Mouse (Mus musculus): ENCODE data around the gene Slc30a1.

Slc30a1 gene

DNA sequence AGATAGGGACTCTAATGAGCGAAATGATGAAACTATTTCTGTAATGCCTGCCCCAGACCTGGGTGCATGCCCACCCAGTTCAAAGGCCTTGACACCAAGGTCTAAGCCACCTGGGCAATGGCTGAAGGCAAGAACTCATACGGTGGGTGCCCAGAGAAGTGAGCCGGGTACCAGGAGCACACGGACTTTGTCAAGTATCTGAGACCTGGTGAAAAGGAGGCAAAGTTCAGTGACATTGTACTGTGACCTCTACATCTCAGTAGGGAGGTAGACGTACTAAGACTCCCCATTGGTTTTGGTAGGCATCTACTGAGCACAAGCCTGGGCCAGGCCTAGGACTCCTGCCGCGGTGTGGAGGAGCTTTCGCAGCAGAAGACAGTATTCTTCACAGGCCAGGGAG, 38.8 kb downstream of the Slc30a1 start:
- DNase-seq (ENCODE audit: low read depth, low spot score), result no peak

DNA sequence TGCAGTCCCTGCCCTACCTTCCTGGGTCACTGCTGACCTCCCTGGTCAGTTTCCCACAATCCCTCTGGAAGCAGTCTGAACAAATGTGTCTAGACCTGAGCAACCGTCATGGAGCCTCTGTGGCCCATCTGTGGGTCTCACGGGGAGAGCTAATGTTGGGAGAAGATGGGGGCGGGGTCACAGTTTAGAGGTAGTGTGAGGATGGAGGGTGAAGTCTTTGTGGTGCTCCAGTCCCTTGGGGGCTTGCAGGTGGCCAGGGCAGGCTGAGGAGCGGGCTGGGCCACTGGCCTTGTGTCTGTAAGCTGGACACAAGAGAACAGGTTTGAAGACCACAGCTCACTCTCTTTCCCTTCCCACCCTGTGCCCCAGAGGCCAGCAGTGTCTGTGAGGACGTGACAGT, 39.2 kb downstream of the Slc30a1 start:
- DNase-seq (ENCODE audit: low read depth, low spot score), result no peak

DNA sequence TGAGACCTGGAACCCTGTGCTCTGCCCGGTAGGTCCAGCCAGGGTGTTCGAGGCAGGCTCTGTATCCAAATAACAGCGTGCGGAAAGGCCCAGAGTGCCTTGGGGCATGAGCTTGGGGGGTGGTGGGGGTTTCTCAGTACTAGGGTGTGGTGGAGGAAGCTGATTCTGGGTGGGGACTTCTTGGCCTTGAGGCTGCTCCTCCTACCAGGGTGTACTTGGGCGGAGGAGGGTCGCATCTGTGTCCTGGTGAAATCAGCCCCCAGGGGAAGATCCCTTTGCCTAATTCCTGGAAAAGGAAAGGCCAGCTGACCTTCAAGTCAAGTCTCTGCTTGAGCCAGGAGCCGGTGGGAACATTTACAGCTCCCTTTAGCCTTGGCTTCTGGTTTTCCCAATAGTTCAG, 39.7 kb downstream of the Slc30a1 start:
- DNase-seq (ENCODE audit: low read depth, low spot score), result no peak

DNA sequence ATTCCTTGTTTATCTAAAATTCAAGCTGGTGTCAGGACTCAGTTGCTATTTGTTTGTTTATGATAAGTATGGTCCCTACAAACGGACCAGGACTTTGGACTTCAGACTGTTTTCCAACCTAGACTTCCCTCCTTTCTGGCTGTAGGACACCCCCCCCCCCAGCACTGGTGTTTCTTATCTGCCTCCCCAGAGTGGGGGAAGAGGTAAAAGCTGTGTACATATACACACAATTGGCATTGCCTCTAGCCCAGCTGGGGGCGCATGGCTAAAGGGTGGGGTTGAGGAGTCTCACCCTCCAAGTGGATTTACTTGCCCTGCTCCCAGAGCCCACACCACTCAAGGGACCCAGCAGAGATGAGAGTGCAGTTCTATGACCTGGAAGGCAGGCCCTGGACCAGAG, 40.3 kb downstream of the Slc30a1 start:
- no peak for DNase-seq (ENCODE audit: low read depth, low spot score)

DNA sequence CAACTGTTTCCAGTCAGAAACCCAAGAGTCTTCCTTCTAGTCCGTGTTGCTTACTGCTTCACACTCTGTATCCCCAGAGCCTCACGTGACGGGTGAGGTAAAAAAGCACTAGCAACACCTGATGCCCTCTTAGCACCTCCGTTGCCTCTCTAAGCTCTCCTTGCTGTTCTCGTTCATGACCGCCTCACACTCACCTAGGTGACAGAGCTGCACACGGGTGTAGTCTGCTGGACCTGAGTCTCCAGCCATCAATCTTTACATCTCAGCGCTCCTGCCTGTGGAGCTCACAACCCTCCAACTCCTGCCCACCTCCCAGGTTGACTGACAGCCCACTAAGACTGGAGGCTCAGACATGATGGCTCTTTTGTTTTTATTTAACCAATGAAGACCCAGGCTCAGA, 41.2 kb downstream of the Slc30a1 start:
- no peak for DNase-seq (ENCODE audit: low read depth, low spot score)

DNA sequence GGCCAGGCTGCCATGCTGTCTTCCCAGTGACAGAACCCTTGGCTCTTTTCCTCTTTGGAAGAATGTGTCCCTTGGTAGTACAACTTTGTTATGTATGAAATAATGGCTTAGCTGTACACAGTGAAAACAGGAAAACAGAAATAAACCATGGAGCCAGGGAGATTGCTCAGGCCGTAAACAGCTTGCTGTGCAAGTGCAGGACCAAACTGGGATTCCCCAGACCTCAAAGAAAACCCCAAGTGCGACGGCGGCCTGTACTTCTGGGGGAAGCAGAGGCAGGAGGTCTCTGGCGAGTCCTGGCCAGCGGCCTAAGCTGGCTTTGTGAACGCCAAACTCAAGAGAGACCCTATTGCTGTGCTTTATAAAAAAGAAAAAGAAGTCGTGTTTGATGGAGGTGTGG, 42.0 kb downstream of the Slc30a1 start:
- no peak for DNase-seq (ENCODE audit: low read depth, low spot score)

DNA sequence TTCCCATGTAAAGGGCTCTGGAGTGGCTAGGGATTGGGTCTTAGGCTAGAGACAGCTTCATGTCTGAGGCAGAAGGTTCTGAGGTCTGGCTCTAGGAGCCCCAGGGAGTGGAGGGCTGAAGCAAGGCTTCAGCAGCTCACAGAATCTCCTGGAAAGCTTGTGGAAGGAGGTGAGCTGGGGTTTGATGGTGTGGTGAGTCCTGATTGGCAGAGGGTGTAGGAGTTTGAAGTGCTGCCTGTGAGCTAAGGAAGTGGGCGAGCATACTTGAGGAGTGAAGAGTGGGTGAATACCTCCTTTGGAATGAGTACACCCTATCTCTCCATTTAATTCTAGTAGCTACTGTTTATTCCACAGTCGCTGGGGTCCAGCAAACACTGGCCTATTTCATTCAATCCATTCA, 44.0 kb downstream of the Slc30a1 start:
- peak; percentile 77 for DNase-seq (ENCODE audit: low read depth, low spot score)

DNA sequence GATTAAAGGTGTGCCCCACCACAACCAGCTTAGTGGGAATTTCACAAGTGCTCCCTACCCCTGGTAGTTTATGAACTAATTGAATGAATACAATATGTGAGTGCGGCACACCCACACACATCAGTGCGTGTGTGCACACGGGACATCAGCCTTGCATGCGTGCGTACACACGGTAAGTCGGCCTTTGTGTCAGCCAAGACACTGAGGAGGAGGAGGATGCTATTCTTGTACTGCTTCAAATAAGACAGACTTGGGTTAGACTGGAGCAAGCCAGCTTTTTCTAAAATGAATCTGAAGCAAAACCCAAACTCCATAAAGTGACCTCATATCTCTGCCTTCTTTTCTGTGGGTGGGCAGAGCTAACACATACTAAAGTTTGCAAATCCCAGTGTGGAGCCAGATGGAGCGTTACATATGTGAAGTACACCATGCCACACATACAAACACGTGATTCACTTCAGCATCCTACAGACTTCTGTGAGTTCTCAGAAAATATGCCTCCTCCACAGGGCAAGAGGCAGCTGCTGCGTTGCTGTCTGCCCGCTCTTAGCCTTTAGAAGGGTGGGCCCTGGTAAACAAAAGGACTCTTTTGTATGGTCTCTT, 46.3 kb downstream of the Slc30a1 start:
- DNase-seq (ENCODE audit: low read depth, low spot score), result peak; percentile 91

DNA sequence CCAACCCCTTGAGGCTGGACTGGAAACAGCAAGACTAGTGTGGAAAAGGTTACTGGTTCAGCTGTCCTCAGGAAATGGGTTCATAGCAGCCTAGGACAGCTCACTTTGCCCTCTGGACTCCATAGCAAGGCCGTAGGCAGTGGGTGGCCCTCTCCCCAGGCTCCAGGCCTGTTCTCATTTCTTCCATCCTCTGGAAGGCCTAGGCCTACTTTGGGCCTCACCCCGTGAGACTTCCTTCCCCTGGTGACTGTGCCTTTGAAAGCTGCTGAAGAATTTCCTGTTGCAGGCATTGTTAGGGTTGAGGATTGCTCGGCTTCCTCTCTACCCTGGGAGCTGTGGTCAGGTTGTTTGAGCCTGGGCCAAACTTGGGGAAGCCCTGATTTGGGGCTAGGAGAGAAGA, 48.5 kb downstream of the Slc30a1 start:
- no peak for DNase-seq (ENCODE audit: low read depth, low spot score)

DNA sequence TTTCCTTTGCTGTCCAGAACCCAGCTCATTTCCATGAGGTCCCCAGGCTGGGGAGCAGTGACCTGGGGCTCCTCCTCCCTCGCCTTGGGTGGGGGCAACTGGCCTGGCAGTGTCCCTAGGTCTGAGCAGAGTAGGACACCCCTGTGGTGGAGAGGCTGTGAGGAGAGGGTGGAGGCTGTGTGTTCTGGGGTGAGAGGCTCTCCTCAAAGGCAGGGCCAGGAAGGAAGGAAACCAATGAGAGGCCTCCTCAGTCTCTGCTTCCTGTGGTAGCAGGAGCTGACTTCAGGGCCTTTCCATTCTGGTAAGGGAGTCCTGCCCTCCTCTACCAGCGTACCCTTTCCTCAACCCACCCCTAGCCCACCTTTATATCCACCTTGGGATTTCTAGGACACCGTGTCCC, 49.7 kb downstream of the Slc30a1 start:
- no peak for DNase-seq (ENCODE audit: low read depth, low spot score)

DNA sequence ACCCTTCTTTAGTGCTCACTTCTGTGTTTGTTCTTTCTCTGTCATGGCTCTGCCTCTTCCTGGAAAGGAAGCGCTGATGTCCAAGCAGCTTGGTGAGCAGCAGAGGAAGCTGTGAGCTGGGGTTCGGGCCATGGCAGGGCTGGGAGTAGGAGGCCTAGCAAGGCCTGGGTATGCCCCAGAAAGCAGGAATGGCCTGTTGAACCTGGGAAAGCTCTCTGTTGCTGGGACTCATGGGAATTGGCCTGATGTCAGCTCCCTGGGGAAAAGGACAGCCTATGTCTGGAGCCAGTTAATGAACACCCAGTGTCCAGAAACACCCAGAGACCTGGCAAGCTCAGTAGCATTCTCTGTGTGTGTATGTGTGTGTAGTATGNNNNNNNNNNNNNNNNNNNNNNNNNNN, 50.3 kb downstream of the Slc30a1 start:
- DNase-seq (ENCODE audit: low read depth, low spot score), result no peak

DNA sequence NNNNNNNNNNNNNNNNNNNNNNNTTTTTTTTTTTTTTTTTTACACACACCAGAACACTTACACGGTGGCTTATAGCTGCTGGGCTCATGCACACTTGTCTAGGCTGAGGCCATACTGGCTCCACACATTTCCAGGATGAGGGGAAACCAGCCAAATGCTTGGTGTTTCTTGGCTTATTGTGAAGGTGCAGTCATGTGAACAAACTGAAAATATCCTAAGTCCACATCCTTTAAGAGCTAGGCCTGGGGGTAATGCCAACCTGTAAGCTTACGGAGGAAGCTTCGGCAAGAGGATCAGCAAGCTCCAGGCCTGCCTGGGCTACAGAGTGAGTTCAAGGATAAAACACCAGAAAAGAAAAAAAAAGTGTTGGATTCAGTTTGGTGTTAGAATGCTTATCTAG, 50.8 kb downstream of the Slc30a1 start:
- DNase-seq (ENCODE audit: low read depth, low spot score), result peak; percentile 28

DNA sequence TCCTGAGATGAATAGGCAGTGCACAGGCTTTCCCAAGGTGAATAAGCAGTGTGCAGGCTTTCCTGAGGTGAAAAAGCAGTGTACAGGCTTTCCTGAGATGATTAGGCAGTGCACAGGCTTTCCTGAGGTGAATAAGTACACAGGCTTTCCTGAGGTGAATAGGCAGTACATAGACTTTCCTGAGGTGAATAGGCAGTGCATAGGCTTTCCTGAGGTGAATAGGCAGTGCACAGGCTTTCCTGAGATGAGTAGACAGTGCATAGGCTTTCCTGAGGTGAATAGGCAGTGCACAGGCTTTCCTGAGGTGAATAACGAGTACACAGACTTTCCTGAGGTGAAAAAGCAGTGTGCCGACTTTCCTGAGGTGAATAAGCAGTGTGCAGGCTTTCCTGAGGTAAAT, 54.4 kb downstream of the Slc30a1 start:
- no peak for DNase-seq (ENCODE audit: low read depth, low spot score)

Data from brain, adult 2 months (tissue).